Mouse (Mus musculus) brain, adult 2 months (tissue): ENCODE results near the gene Lca5l.
A peak's percentile ranks its signal among the peaks of the same experiment; 100 is the strongest.

Source experiments
- DNase-seq: peaks from one replicate; pipeline ENCODE4 v3.0.0; 2011; ENCODE audit warnings: low read depth, low spot score

Gene Lca5l

DNA sequence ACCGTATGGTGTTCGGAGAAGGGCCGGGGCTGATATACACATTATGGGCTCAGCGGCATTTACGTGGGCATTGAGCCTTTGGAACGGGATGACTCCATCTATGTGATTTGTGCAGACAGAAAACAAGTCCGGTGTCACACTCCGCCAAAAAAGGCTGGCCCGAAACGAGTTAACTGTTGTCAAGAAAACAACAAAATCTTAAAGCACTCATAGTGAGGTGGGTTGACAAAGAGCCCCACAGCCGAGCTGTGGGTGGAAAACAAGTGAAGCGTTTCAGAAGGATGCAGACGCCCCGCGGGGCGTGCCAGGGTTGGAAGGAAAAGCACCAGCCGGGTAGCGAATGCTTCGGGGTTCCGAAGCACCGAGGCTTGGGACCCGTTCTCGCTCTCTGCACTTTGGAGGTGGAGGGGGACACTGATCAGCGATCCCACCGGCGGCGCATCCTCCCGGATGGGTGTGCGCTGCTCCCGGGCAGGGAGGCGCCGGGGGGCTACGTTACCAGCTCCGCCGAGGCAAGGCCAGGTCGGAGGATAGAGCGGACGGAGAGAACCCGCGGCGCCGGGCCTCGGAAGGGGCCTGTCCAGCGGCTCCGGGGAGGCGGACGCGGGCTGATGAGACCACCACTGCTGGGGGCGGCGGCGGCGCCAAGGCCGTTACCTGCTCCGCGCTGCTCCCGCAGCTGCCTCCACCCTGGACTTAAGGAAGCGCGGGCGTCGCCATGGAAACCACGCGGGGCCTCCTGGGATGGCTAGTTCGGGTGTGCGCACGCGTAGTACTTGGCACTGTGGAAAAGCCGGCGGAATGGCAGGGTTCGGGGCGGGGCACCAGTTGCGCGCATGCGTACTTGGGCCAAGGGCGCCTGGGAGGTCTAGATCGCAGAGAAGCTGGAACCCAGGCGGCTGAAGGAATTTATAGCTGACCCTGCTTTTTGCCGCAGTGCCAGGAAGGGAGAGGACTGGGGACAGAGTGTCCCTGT, at the start of gene Lca5l:
Gene Lca5l (minus strand): TSS at position 741 of the 976 bp plus-strand sequence.
- DNase-seq: peak; percentile 100

DNA sequence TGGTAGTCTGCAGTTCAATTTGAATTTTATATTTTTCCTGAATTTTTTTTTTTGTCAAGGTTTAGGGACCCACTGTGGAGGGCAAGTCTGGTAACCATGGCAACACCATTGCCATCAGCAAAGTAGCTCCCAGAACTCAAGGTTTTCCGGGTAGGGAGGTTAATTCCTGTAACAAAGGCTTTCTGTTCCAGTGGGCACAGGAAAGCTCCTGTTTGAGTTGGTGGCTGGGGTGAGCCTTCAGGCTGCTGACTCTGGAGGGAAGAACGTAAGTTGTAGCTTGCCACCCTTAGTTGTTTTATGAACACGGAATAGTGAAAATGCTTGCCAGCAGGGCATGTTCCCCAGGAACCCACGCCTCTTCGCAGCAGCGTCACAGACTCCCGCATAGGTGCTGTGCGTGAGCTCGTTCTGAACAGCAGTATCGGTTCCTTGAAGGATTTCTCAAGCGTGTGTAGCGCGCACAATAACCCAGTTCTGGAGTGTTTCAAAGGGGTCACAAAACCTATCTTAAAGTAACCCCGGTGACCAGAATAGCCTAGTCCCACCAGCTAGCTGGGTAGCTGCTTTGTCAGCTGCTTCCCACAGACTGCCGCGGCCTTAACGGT, 43.4 kb upstream of the Lca5l start, which contains the start of gene B3galt5:
Gene B3galt5 (plus strand): TSS at position 436 of the 605 bp plus-strand sequence.
- peak; percentile 69 for DNase-seq

GRCm38 (mm10) chr16:96233996-96234395, 41.9 kb upstream of the Lca5l start:
- no peak for DNase-seq

GRCm38 (mm10) chr16:96231974-96232373, 39.9 kb upstream of the Lca5l start:
- no peak for DNase-seq

DNA sequence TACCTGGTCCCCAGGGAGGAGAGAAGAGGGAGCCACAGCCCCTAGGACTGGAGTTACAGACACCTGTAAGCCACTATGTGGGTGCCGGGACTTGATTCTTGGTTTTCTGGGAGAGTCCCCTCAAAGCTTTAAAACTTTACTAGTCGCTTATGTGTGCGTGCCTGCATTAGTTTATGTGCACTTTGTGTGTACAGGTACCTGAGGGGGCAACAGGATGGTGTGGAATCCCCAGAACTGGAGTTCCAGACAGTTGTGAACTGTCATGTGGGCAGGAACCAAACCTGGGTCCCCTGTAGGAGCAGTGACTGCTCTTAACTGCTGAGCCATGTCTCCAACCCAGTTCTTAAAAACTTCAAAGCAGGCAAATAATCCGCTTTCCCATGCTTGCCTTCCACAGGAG, 39.2 kb upstream of the Lca5l start:
- DNase-seq: no peak

GRCm38 (mm10) chr16:96230411-96230810, 38.3 kb upstream of the Lca5l start:
- DNase-seq: peak; percentile 86

GRCm38 (mm10) chr16:96229044-96229555, 37.0 kb upstream of the Lca5l start:
- DNase-seq: peak; percentile 59

DNA sequence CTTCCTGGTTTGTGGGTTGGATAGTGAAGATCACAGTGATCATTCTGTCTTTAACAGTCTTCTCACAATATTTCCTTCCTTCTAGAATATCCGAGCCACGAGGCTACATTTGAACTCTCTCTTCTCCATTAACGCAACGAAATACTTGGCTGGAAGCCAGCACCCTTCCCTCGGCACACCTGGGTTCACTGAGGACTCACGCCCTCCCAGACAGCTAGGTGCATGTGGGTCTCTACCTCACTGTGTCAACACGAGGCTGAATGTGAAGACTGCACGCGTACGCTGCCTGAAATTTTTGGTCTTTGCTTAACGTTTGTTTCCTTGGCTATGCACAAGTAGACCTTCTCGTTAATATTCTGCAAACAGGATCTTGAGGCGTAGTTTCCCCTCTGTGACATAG, 36.4 kb upstream of the Lca5l start:
- no peak for DNase-seq

GRCm38 (mm10) chr16:96222452-96222851, 30.4 kb upstream of the Lca5l start:
- no peak for DNase-seq

DNA sequence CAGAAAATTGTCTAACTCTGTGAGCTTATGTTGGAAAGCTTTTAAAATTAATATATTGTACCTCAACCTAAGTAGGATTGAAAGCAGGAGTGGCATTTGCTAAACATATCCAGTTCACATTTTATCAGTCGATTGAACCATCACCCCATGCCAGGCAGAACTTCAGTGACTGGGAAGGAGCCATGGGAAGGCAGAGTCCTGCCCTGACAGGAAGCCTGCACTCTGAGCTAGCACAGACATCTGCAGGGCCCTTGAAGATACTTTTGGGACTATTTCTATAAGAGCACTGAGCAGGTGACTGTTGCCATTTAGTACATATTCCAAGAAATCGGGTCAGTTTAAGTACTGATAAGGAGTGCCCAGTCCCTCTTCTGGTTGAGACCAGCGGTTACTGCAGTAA, 29.9 kb upstream of the Lca5l start:
- no peak for DNase-seq

GRCm38 (mm10) chr16:96221491-96221890, 29.4 kb upstream of the Lca5l start:
- DNase-seq: peak; percentile 87

DNA sequence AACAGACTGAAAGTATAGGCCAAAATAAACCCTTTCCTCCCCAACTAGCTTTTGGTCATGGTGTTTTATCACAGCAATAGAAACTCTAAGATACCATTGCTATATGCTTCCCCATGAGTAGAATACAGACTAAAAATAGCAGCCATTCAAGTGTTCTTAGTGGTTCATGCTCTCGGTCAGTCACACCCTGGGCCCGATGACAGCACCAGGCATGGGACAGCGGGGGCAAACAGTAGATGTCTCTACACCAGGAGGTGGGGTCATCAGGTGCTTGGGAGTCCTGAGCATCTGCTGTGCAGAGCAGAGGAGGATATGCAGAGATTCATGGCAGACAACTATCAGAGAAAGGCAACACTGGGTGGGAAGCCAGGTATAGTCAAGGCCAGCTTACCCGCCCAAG, 21.0 kb upstream of the Lca5l start:
- DNase-seq: no peak

GRCm38 (mm10) chr16:96210856-96211255, 18.8 kb upstream of the Lca5l start:
- DNase-seq: peak; percentile 30

DNA sequence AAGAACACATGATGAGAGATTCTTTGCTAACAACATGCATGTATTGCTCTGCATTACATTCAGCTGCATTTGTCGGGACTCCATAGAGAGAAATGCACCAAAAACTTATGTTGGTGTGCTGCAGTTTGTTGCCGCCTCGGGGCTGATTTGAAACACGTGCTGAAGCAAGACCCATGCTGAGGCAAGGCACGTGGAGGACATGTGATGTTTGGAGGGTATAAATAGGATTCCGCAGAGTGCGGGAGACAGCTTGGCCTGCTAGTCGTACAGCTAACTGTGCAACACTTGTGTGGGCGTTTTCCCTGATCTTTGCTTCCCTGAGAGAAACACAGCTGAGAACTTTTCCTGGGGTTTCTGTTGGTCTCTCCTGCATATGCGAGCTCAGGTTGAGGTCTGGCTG, 17.7 kb upstream of the Lca5l start:
- DNase-seq: peak; percentile 62

DNA sequence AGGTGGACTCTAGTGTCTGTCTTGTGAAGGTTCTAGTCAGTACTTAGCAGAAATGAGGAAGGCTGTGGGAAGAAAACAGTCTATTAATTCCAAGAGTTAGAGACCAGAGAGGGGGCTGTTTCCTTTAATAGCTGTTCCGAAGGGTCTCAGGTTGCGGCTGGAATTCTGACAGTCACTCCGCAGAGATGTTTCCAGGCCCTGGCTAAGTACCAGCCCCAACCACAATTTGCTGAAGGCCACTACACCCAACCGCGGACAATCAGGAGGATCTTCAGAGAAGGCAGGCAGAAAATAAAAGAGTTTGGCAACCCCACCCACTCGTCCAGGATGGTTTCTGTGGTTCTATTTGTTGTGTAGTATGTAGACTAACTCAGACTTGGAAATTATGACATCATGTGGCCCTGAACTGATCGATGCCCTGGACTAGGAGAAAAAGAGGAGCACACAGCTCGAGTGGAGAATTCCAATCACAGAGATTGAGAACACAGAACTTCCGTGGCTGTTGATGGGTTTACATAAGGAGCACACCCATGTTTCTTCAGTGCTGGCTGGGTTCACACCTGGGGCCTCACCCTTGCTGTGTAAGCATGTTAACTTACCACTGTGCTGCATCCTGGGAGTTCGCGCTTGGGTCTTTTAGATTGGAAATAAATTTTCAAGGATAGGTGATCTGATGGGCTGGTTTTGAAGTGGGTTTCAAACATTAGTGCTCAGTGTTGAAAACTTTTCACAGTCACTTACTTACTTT, 9.6 kb upstream of the Lca5l start:
- DNase-seq: no peak

- DNase-seq: peak; percentile 29
Observed at GRCm38 (mm10) chr16:96200702-96201028, 8.6 kb upstream of the Lca5l start.

- peak; percentile 71 for DNase-seq
Observed at GRCm38 (mm10) chr16:96199913-96200701, 8.0 kb upstream of the Lca5l start, which contains the start of gene Sh3bgr. Gene Sh3bgr, plus strand, starts transcription at chr16:96200450.

DNA sequence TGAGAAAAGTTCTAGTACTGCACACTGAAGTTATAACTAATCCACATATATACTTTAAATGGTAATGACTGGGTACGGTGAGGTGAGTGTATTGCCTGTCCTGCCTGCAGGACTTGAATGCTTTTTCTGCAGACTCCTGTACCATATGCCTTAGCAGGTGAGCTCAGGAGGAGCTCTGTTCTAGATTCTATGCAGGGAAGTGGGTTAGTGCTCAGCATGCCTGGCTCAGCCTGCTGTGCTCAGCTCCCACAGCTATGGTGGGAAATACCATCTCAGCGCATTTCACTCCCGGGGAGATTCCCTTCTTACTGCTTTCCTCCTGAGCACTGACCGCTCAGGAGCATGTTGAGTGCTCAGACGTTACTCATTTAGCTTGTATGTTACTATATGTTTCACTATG, 4.5 kb downstream of the Lca5l start:
- peak; percentile 77 for DNase-seq

- no peak for DNase-seq
Observed at GRCm38 (mm10) chr16:96179156-96179555, 12.9 kb downstream of the Lca5l start.

GRCm38 (mm10) chr16:96175399-96175798, 16.7 kb downstream of the Lca5l start:
- DNase-seq: no peak

DNA sequence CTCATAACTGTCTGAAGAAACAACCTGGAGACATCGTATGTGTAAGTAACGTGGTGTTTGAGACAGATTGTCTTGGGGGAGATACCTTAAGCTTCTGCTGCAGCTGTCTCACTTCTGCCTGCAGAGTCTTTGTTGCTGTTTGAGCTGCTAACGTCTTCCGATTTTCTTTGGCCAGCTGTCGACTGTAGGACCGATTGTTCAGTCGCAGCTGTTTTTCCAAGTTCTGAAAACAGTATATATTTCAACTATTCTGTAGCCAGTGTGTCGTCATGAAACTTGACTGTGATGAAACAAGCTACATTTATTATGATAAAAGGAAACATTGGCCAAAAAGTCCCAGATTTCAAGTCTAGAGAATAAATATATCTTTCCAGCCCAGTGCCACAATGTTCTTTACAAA, 18.4 kb downstream of the Lca5l start:
- no peak for DNase-seq
